Mouse (Mus musculus) MEL (cell line): ENCODE data around the gene Ctc1. TPM values are rescaled to one million over a fixed set of nuclear protein-coding genes. Genes with fewer than 3 reads are reported as not detected.
"Not testable (repeated sequence)": the region's sequence is repeated elsewhere in the genome, so short reads cannot be mapped to it uniquely, and the experiment has no call there.

ENCODE experiments used
- DNase-seq: peaks from one replicate; pipeline ENCODE4 v3.0.0; 2011; ENCODE audit warnings: low read depth, low spot score
- H3K27ac ChIP-seq: 2 replicates; pipeline ENCODE4 v1.5.1; 2012; ENCODE audit warnings: low read depth, mild to moderate bottlenecking, control low read depth, low read length, moderate library complexity; ENCODE audit not compliant: control insufficient read depth
- H3K27me3 ChIP-seq, 2 experiments: fragments of 150-350 bp in 1 of 2; sonication (generic) in 1 of 2; 2 replicates each; pipeline ENCODE4 v1.6.1; 2012; ENCODE audit warnings: low read length in 2 of 2, mild to moderate bottlenecking in 2 of 2, improper control_type of control experiment in 1 of 2, moderate library complexity in 1 of 2; ENCODE audit not compliant: insufficient read depth in 2 of 2, control insufficient read depth in 1 of 2
- H3K36me3 ChIP-seq, 2 experiments: 2 replicates each; pipeline ENCODE4 v1.6.1; 2012 to 2014; ENCODE audit warnings: low read length in 2 of 2, improper control_type of control experiment in 1 of 2, inconsistent platforms in 1 of 2, mild to moderate bottlenecking in 1 of 2; ENCODE audit not compliant: insufficient read depth in 2 of 2, control insufficient read depth in 1 of 2
- H3K4me1 ChIP-seq, 2 experiments: fragments of 150-350 bp in 1 of 2; sonication (generic) in 1 of 2; 2 replicates each; pipeline ENCODE4 v1.6.1; 2012; ENCODE audit warnings: low read length in 2 of 2, improper control_type of control experiment in 1 of 2, mild to moderate bottlenecking in 1 of 2; ENCODE audit not compliant: insufficient read depth in 2 of 2, control insufficient read depth in 1 of 2
- H3K4me3 ChIP-seq, 2 experiments: fragments of 150-350 bp in 1 of 2; sonication (generic) in 1 of 2; 2 replicates each; pipeline ENCODE4 v1.5.1; 2012; ENCODE audit warnings: low read depth in 2 of 2, low read length in 2 of 2, mild to moderate bottlenecking in 2 of 2, moderate library complexity in 2 of 2, control low read depth in 1 of 2, improper control_type of control experiment in 1 of 2; ENCODE audit not compliant: control insufficient read depth in 1 of 2, insufficient read depth in 1 of 2
- H3K79me2 ChIP-seq: 2 replicates; pipeline ENCODE4 v1.6.1; 2012; ENCODE audit warnings: mild to moderate bottlenecking, low read length, moderate library complexity; ENCODE audit not compliant: control insufficient read depth, poor library complexity, insufficient read depth
- H3K9ac ChIP-seq: 2 replicates; pipeline ENCODE4 v1.6.1; 2012; ENCODE audit warnings: low read depth, mild to moderate bottlenecking, control low read depth, low read length, moderate library complexity; ENCODE audit not compliant: control insufficient read depth, poor library complexity, severe bottlenecking
- H3K9me3 ChIP-seq: fragments of 150-350 bp; sonication (generic); replicated peaks from 2 replicates; pipeline ENCODE4 v1.6.1; 2012; ENCODE audit warnings: mild to moderate bottlenecking, low read length, improper control_type of control experiment, moderate library complexity; ENCODE audit not compliant: insufficient read depth
- CTCF ChIP-seq, 3 experiments: IDR thresholded peaks in 2 of 3; conservative IDR thresholded peaks in 1 of 3; 2 replicates each; pipeline ENCODE4 v1.5.1; 2011 to 2012; ENCODE audit warnings: low read length in 3 of 3, low read depth in 2 of 3, mild to moderate bottlenecking in 2 of 3, improper control_type of control experiment in 1 of 3, inconsistent platforms in 1 of 3, mixed read lengths in 1 of 3, moderate library complexity in 1 of 3; ENCODE audit not compliant: control insufficient read depth in 1 of 3, insufficient read depth in 1 of 3, poor library complexity in 1 of 3, severe bottlenecking in 1 of 3
- EP300 ChIP-seq, 2 experiments: IDR thresholded peaks; 2 replicates each; pipeline ENCODE4 v1.6.1; 2011; ENCODE audit warnings: improper control_type of control experiment in 2 of 2, low read length in 2 of 2, low read depth in 1 of 2, mild to moderate bottlenecking in 1 of 2
- ETS1 ChIP-seq: IDR thresholded peaks from 2 replicates; pipeline ENCODE4 v1.6.1; 2012; ENCODE audit warnings: low read depth, mild to moderate bottlenecking, inconsistent platforms, low read length, improper control_type of control experiment, moderate library complexity
- GATA1 ChIP-seq: IDR thresholded peaks from 2 replicates; pipeline ENCODE4 v1.6.1; 2011; ENCODE audit warnings: low read depth, low read length, improper control_type of control experiment
- HCFC1 ChIP-seq: IDR thresholded peaks from 2 replicates; pipeline ENCODE4 v1.6.1; 2012; ENCODE audit warnings: low read depth, mild to moderate bottlenecking, inconsistent platforms, low read length, improper control_type of control experiment, moderate library complexity
- JUND ChIP-seq: IDR thresholded peaks from 2 replicates; pipeline ENCODE4 v1.6.1; 2011; ENCODE audit warnings: low read depth, mild to moderate bottlenecking, improper control_type of control experiment, low read length
- MAX ChIP-seq: IDR thresholded peaks from 2 replicates; pipeline ENCODE4 v1.6.1; 2011; ENCODE audit warnings: low read length, improper control_type of control experiment
- MEF2A ChIP-seq: IDR thresholded peaks from 2 replicates; pipeline ENCODE4 v1.6.1; 2014; ENCODE audit warnings: low read depth, mild to moderate bottlenecking, inconsistent platforms, low read length, improper control_type of control experiment; ENCODE audit not compliant: poor library complexity, insufficient replicate concordance, severe bottlenecking; ENCODE audit errors: extremely low read depth
- RCOR1 ChIP-seq: IDR thresholded peaks from 2 replicates; pipeline ENCODE4 v1.6.1; 2012; ENCODE audit warnings: low read depth, mild to moderate bottlenecking, inconsistent platforms, low read length, improper control_type of control experiment
- SMC3 ChIP-seq: IDR thresholded peaks from 2 replicates; pipeline ENCODE4 v1.6.1; 2011; ENCODE audit warnings: low read depth, low read length, improper control_type of control experiment
- TAL1 ChIP-seq: IDR thresholded peaks from 2 replicates; pipeline ENCODE4 v1.6.1; 2012; ENCODE audit warnings: mild to moderate bottlenecking, inconsistent platforms, low read length, moderate library complexity, mixed read lengths
- TBP ChIP-seq: IDR thresholded peaks from 2 replicates; pipeline ENCODE4 v1.8.0; 2011; ENCODE audit warnings: low read depth, low read length, improper control_type of control experiment
- TCF12 ChIP-seq: IDR thresholded peaks from 2 replicates; pipeline ENCODE4 v1.6.1; 2014; ENCODE audit warnings: low read depth, mild to moderate bottlenecking, inconsistent platforms, low read length, improper control_type of control experiment, moderate library complexity
- ZKSCAN1 ChIP-seq: IDR thresholded peaks from 2 replicates; pipeline ENCODE4 v1.6.1; 2012; ENCODE audit warnings: low read depth, mild to moderate bottlenecking, inconsistent platforms, low read length, improper control_type of control experiment, moderate library complexity
- polyA plus RNA-seq, 2 experiments: library from polyadenylated mRNA; stranded (reverse) in 1 of 2; unstranded in 1 of 2; fragments of >175 nt in 1 of 2; fragments of >200 nt in 1 of 2; gene quantifications; 2 replicates each; pipeline versions ENCODE4 v1.2.1 to v1.2.4; 2012; ENCODE audit warnings: low replicate concordance in 2 of 2, low read depth in 1 of 2; ENCODE audit not compliant: insufficient read length in 2 of 2, insufficient read depth in 1 of 2, missing spikeins in 1 of 2
- total RNA-seq: library from RNA; depleted of rRNA; stranded (reverse); fragments of 300-350 nt; gene quantifications from 2 replicates; pipeline ENCODE4 v1.2.3, GENCODE M21; 2012

The Ctc1 gene
- total and polyA plus RNA-seq, 3 experiments = 16.0 to 59.1 TPM; not detected in 1

DNA sequence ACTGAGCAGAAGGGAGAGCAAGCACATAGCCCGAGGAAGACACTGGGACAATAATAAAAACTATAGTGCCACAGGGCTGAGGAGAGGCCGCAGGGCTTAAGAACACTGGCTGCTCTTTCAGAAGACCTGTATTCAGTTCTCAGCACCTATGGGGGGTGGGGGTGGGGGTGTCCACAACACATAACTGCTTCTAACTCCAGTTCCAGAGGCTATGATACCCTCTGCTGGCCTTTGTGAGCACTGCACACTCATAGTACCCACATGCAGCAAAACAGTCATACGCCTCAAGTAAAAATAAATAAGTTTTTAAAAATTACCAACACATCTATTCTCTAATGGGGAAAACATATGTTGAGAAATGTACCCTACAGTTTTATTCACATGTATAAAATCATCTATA, 21.3 kb upstream of the Ctc1 start (continued):
- no peak for TF ChIP-seq MAX
- no peak for TF ChIP-seq MEF2A
- TF ChIP-seq HCFC1 = no peak
- no peak for TF ChIP-seq ZKSCAN1
- TF ChIP-seq SMC3 = peak; percentile 49
- TF ChIP-seq GATA1 = no peak
- TF ChIP-seq CTCF (IDR thresholded peaks at IDR 0.05 in 2 of 3, conservative IDR thresholded peaks at IDR 0.05 in 1 of 3; ENCODE audit: control insufficient read depth in 1 of 3, insufficient read depth in 1 of 3, low read depth in 2 of 3, low read length in 3 of 3, poor library complexity in 1 of 3, severe bottlenecking in 1 of 3) = peak; percentile 40 to 68 (median 53)

DNA sequence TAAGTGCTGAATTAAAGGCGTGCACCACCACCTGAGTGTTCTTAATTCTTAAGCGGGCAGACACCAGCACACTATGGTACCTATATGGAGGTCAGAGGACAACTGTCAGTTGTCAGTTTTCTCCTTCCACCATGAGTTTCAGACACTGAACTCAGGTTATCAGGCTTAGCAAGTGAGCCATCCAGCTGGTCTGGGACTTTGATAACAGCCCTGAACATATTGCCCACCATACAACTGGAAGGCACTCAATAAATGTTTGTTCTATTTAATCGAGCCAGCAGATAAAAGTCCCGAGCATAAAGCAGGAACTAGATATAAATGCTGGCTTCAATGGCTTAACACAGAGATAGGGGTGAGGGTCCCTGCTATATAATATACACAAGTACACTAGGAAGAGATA, 18.6 kb upstream of the Ctc1 start:
- no peak overlapping the region for H3K4me3 ChIP-seq
- no peak overlapping the region for H3K9ac ChIP-seq
- H3K79me2 ChIP-seq = 0 out of 2 replicates have a peak, but pooled peaks cover 2% of the 10 kb centered on the region
- H3K36me3 ChIP-seq = peaks cover 7 to 66% of the 10 kb centered on the region in 2 experiments; a peak in 3 of 4 replicates
- no peaks in the 10 kb centered on the region for H3K9me3 ChIP-seq
- H3K27me3 ChIP-seq = no peaks in the 10 kb centered on the region
- no peak overlapping the region for H3K27ac ChIP-seq
- DNase-seq = no peak
- TF ChIP-seq ZKSCAN1 = no peak
- 0 out of 2 replicates have a peak, but pooled peaks have one; percentile 10 for TF ChIP-seq TAL1
- peak; percentile 85 for TF ChIP-seq ETS1
- TF ChIP-seq GATA1 = peak; percentile 69
- 0 out of 2 replicates have a peak, but pooled peaks have one; percentile 15 for TF ChIP-seq RCOR1
- TF ChIP-seq EP300 (IDR thresholded peaks at IDR 0.05; ENCODE audit: low read depth in 1 of 2, low read length in 2 of 2) = peak; percentile 40 to 57; a peak in 2 of 4 replicates
- TF ChIP-seq JUND = no peak
- TF ChIP-seq TCF12 = peak; percentile 80
- H3K4me1 ChIP-seq = peaks cover 3 to 10% of the 10 kb centered on the region in 2 experiments; a peak in 2 of 4 replicates

DNA sequence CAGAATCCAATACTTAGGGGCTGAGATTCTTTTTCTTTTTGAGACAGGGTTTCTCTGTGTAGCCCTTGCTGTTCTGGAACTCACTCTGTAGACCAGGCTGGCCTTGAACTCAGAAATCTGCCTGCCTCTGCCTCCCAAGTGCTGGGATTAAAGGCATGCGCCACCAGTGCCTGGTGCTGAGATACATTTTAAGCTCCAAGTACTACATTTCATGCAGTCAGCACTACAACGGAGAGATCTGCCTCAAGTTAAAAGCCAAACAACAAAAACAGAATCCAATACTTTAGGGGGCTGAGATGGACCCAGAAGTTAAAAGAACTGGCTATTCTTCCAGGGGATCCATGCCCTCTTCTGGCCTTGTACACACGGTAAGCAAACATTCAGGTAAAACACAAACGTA, 12.9 kb upstream of the Ctc1 start:
- Histone ChIP-seq H3K36me3 (peaks cover 22 to 29% of the 10 kb centered on the region in 2 experiments), H3K79me2 (peaks cover 37% of the 10 kb centered on the region)
- not testable (repeated sequence) for H3K9me3 ChIP-seq, H3K9ac ChIP-seq, DNase-seq, H3K4me3 ChIP-seq, H3K27me3 ChIP-seq, H3K4me1 ChIP-seq, H3K27ac ChIP-seq
- TF ChIP-seq TBP = peak; percentile 86
